Mouse (Mus musculus) adrenal gland (tissue): Measurements from ENCODE around the gene Echs1.

Experiments used
- intact Hi-C: fragments of 180-260 bp; cut with DNase I; formaldehyde crosslinking; loops from one replicate; pipeline ENCODE4 v1.15.1; 2025

The Echs1 gene

GRCm38 (mm10) chr7:140121338-140121910 is 5.1 kb upstream of the Echs1 start:
- intact Hi-C loops, result no loop called here

- intact Hi-C loops, result no loop called here
Observed at GRCm38 (mm10) chr7:140120484-140120883, 4.2 kb upstream of the Echs1 start.

- intact Hi-C loops, result loop anchor here (5.0 kb wide), 1 partner anchor 1257 kb away; no protein-coding TSS in a partner anchor
Observed at GRCm38 (mm10) chr7:140115583-140116328, 520 bp downstream of the Echs1 start, which contains the start of gene Paox. Paox (plus strand) TSS chr7:140115799.

DNA sequence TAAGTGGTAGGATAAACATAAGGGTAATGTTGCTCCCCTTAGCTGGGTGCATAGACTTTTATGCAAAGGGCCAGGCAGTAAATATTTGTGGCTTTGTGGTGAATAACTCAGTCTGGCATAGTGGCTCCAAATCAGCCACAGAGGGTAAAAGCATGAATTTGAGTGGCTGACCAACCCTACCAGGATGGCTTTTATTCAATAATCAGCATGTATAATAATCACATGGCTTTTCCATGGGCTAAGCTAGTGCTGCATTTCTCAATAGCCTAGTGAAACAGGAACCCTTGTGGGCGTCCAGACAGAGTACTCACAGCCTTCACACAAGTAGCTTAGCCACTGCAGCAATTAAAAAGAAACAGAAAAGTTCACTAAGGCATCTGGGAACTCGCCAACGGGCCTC is 4.3 kb downstream of the Echs1 start:
- intact Hi-C loops, result no loop called here

- intact Hi-C loops, result loop anchor here (5.0 kb wide), 1 partner anchor 33 kb away; the partner anchor contains the start of gene Mtg1
Observed at GRCm38 (mm10) chr7:140104009-140104408, 12.3 kb downstream of the Echs1 start.

DNA sequence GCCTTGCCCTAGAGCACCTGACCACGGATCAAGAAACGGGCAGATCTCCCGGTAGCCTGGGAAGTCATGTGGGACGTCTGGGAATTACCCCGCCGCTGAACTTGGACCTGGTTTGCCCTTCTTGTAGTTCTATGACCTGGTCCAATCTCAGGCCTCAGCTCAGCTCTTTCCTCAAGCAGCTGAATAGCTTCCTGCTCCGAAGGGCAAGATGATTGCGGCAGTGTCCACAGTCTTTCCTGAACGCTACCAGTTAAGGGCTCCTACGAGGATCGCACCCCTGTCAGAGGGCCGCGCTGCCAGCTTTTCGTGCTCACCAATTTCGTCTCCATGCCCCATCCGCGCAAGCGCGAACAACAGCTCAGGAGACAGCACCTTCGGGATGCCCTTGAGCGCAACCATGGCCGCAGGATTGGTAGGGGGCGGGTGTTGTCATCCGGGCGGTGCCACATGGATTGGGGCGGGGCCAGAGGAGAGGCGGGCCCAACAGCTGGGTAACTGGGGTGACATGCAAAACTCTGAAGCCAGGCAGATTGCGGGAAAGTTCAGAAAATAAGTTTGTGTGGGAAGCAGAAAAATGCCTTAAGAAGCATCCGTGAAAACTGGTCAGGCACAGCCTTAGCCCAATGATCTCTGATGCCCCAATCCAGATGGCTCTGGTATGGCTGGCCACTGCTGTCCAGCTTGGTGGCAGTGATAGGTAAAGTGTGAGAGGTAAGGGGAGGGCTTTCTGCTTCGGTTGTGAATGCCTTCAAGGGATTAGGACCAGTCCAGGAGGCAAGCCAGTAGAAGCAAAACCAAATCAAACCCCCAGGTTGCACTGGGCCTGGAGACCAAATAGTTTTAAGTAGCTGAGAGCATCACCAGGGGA is 14.0 kb downstream of the Echs1 start, which contains the start of gene Fuom:
TSS of gene Fuom (minus strand) at position 449 of the 868 bp plus-strand sequence.
- intact Hi-C loops, result loop anchor here (5.0 kb wide), 1 partner anchor 35 kb away; the partner anchor contains the start of gene Mtg1

DNA sequence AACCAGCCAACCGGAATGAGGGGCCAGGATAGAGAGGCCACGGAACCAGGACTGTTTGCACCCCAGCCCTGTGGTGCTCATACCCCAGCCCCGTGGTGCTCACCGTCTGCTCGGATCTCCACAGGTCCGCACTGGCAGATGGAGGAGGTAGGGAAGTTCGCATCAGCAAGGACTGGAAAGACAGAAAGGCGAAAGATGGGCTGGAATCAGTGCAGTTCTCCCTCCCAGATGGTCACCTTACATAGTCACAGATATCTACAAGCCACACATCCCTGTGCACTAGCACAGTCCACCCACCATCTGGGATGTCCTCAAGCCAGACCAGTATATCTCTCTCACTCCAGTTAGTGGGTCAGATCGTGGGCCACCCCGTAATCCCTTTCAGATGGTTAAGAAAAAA is 14.8 kb downstream of the Echs1 start:
- intact Hi-C loops, result loop anchor here (5.0 kb wide), 1 partner anchor 36 kb away; the partner anchor contains the start of gene Mtg1

DNA sequence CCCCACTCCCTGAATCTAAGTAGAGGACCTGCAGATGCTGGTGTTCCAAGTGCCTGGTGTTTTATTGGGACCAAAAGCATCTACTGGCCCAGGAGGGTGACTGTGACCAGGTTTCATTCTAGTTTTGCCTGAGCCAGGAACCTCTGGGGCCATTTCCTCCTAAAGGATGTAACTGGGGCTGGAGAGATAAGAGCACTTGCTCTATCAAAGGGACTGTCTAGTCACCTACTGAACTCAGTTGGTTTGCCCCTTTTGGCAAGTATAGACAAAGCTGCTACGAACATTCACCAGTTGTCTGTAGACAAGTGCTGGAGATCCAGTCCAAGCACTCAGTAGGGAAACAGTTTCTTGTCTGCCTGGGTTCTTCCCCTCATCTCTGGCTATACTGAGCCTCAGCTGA is 17.8 kb downstream of the Echs1 start:
- intact Hi-C loops, result no loop called here

- intact Hi-C loops, result no loop called here
Observed at GRCm38 (mm10) chr7:140096055-140096454, 20.2 kb downstream of the Echs1 start.

DNA sequence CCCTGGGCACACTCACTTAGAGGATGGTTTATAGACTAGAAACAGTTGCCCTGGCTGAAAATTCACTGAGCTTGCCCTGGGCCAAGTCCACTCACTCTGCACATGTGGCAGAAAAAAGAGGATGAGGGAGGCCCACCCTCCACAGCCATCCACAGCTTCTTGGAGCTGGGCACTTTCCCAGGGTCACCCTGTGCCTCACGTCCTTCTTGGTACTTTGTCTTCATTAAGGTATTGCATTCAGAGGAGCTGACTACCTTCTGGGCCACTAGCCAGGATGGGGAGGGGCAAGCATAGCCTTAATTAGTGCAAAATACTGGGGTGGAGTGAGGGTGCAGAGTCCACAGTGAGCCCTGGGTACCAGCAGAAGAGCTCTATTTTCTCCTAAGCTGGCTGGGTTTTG is 20.7 kb downstream of the Echs1 start:
- intact Hi-C loops, result no loop called here

GRCm38 (mm10) chr7:140094954-140095353 is 21.3 kb downstream of the Echs1 start:
- intact Hi-C loops, result no loop called here

DNA sequence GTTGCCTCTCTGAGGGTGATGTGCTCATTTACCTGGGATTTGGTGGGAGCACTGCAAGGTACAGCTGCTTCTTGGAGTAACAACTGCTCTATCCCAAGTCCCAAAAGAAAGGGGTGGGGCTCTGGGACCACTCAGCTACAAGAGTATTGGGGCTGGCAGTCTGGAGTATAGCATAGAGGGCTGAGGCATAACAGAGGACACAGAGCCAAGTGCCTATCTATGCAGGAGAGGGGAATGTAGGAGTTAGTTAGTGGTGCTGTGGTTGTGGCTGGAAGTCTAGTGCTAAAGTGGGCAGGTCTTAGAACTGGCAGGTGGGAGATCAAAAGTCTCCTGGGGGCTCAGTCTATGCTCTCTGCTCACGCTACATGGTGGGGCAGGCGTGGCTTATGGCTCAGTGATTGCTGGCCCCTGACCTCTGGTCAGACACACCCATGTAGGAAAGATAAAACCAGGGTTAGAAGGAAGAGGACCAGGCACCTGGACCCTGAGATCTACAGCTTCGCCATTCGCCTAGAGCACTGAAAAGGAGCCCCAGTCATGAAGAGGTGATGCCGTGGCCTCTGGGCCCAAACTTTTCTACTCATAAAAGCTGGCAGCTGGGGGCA is 23.2 kb downstream of the Echs1 start, which contains the start of gene Prap1:
TSS of gene Prap1 (plus strand) at position 472 of the 605 bp plus-strand sequence.
- intact Hi-C loops, result no loop called here

- intact Hi-C loops, result no loop called here
Observed at GRCm38 (mm10) chr7:140090601-140091000, 25.7 kb downstream of the Echs1 start.

DNA sequence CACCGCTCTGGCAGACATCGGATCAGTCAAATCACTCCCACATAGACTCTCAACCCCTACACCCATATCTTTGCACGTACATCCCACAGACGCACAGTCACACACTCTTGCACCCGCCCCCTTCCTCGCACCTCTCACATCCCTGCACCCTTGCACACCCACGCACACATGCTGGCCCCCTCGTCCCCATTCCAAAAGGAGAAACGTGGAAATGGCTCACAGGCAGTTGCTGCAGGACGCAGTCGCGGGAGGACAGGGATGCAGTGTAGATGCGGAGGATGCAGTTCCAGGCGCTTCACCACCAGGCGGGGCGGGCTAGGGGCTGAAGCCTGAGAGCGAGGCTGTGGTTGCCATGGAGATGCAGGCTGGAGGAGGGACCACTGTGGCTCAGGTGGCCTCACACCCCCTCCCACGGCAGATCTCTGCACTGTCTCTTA is 34.0 kb downstream of the Echs1 start, which contains the start of gene Caly:
TSS of gene Caly (minus strand) at position 307 of the 437 bp plus-strand sequence.
- intact Hi-C loops, result no loop called here

- intact Hi-C loops, result no loop called here
Observed at GRCm38 (mm10) chr7:140081408-140082241, 34.7 kb downstream of the Echs1 start.

GRCm38 (mm10) chr7:140080503-140081156 is 35.6 kb downstream of the Echs1 start:
- intact Hi-C loops, result no loop called here

GRCm38 (mm10) chr7:140078711-140079110 is 37.6 kb downstream of the Echs1 start:
- intact Hi-C loops, result loop anchor here (1.0 to 5.0 kb wide), 2 partner anchors 63 to 754 kb away; no protein-coding TSS in a partner anchor

GRCm38 (mm10) chr7:140077698-140078097 is 38.6 kb downstream of the Echs1 start:
- intact Hi-C loops, result loop anchor here (1.0 to 5.0 kb wide), 2 partner anchors 64 to 755 kb away; no protein-coding TSS in a partner anchor

DNA sequence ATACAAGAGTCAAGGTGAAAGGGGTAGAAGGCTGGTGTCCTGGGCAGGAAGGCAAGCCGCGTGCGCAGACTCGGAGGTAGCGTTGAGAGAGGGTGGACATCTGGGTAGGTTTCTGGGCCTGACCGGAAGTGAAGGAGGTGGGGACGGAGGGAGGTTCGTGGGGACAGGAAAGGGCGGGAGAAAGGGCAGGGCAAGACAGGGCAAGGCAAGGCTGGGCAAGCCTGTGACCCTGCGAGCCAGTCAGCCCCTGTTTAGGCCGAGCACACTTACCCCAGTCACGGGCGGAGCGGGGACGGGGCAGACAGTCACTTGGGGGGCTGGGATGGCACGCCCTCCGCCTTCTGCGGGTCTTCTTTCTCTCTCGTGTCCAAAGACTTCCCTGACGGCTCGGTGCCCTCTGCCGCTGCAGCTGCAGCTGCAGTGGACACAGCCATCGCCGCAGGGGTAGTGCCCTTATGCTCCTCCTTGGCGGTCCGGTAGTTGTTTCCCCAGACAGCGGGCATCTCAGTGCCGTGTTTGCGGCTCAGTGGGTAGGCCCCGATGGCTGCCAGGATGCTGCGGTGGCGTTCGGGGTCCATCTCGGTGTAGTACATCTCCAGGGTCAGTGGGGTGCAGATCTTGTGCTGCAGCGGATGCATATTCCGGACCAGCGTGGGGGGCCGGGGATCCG is 46.1 kb downstream of the Echs1 start:
- intact Hi-C loops, result no loop called here
